Mouse (Mus musculus): ENCODE data around the gene Thumpd3. TPM values are rescaled to one million over a fixed set of nuclear protein-coding genes. Genes with fewer than 3 reads are reported as not detected.

Gene Thumpd3
- total and polyA plus RNA-seq, 3 experiments, result 74.8 to 158 (median 89.1) TPM

DNA sequence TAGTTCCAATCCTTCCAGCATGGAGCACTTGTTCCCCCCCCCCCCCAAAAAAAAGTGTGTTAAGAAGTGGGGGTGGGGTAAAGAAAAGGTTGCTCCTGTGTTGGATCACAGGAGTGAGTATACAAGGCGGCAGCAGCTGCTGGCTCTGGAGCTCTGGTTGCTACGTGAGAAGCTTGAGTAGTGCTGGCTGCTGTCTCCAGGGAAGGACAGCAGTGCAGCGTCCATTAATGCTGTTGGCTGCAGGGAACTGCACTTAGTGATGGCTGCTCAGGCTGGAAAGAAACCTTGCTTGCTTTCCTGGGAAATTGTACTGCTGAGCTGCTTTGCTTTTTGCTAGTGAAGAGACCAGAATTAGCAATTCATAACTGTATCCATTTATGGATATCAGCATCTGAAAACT is 33.5 kb downstream of the Thumpd3 start:
- H3K9ac ChIP-seq (ENCODE audit: control insufficient read depth, low read depth, low read length, poor library complexity, severe bottlenecking), result peak overlapping the region; percentile 97
- TF ChIP-seq TCF12 (IDR thresholded peaks at IDR 0.05; ENCODE audit: low read depth, low read length), result no peak
- peak; percentile 37; the same call in 1 of the 2 replicates for TF ChIP-seq MXI1 (IDR thresholded peaks at IDR 0.05; ENCODE audit: low read depth, low read length)
- peaks cover 5 to 38% of the 10 kb centered on the region in 2 experiments for H3K36me3 ChIP-seq (ENCODE audit: control insufficient read depth in 1 of 2, insufficient read depth in 2 of 2, low read length in 2 of 2)
- H3K79me2 ChIP-seq (ENCODE audit: control insufficient read depth, insufficient read depth, low read length, poor library complexity), result peaks cover 75% of the 10 kb centered on the region
- H3K4me3 ChIP-seq (ENCODE audit: control insufficient read depth in 1 of 2, insufficient read depth in 1 of 2, low read depth in 2 of 2, low read length in 2 of 2), result peak overlapping the region; percentile 71 to 93
- no peaks in the 10 kb centered on the region for H3K9me3 ChIP-seq (replicated peaks; ENCODE audit: insufficient read depth, low read length)
- H3K4me1 ChIP-seq (ENCODE audit: control insufficient read depth in 1 of 2, insufficient read depth in 2 of 2, low read length in 2 of 2), result peaks cover 6 to 23% of the 10 kb centered on the region in 2 experiments; a peak in 3 of 4 replicates
- H3K27me3 ChIP-seq (ENCODE audit: control insufficient read depth in 1 of 2, insufficient read depth in 2 of 2, low read length in 2 of 2), result no peaks in the 10 kb centered on the region
- peak overlapping the region; percentile 41 for H3K27ac ChIP-seq (ENCODE audit: control insufficient read depth, low read depth, low read length)
- peak; percentile 67 for DNase-seq (ENCODE audit: low read depth, low spot score)

DNA sequence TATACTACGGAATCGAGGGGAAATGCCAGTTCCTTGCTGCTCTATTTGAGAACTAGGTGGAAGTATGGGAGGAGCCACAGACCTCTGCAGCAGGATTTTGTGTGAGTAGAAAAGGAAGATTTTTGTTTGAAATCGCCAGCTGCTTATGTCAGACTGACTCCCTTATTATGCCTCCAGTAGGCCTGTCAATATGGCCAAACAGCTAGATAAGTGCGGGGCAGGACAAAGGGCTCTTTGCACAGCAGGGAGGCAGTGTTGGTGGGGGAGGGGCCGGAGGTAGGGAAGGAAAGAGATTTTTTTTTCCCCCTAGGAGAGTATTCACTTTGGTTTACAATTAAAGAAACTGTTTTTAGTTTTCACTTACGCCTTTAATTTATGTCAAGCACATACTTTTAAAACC is 36.2 kb downstream of the Thumpd3 start:
- Histone ChIP-seq H3K27me3 (ENCODE audit: control insufficient read depth in 1 of 2, insufficient read depth in 2 of 2, low read length in 2 of 2) (no peaks in the 10 kb centered on the region), H3K36me3 (ENCODE audit: control insufficient read depth in 1 of 2, insufficient read depth in 2 of 2, low read length in 2 of 2) (peaks cover 20 to 43% of the 10 kb centered on the region in 2 experiments), H3K27ac (ENCODE audit: control insufficient read depth, low read depth, low read length) (no peak overlapping the region), H3K9me3 (replicated peaks; ENCODE audit: insufficient read depth, low read length) (no peaks in the 10 kb centered on the region), H3K79me2 (ENCODE audit: control insufficient read depth, insufficient read depth, low read length, poor library complexity) (peaks cover 68% of the 10 kb centered on the region), H3K4me1 (ENCODE audit: control insufficient read depth in 1 of 2, insufficient read depth in 2 of 2, low read length in 2 of 2) (peaks cover 6 to 23% of the 10 kb centered on the region in 2 experiments; a peak in 3 of 4 replicates), H3K4me3 (ENCODE audit: control insufficient read depth in 1 of 2, insufficient read depth in 1 of 2, low read depth in 2 of 2, low read length in 2 of 2) (no peak overlapping the region), H3K9ac (ENCODE audit: control insufficient read depth, low read depth, low read length, poor library complexity, severe bottlenecking) (no peak overlapping the region)
- no peak for TF ChIP-seq MXI1 (IDR thresholded peaks at IDR 0.05; ENCODE audit: low read depth, low read length)
- TF ChIP-seq POLR2AphosphoS2 (IDR thresholded peaks at IDR 0.05; ENCODE audit: low read length), result no peak
- TF ChIP-seq ZNF384 (IDR thresholded peaks at IDR 0.05; ENCODE audit: low read depth, low read length), result 0 out of 2 replicates have a peak, but pooled peaks have one; percentile 25
- TF ChIP-seq BHLHE40 (IDR thresholded peaks at IDR 0.05; ENCODE audit: borderline replicate concordance, low read depth, low read length), result no peak
- DNase-seq (ENCODE audit: low read depth, low spot score), result no peak

DNA sequence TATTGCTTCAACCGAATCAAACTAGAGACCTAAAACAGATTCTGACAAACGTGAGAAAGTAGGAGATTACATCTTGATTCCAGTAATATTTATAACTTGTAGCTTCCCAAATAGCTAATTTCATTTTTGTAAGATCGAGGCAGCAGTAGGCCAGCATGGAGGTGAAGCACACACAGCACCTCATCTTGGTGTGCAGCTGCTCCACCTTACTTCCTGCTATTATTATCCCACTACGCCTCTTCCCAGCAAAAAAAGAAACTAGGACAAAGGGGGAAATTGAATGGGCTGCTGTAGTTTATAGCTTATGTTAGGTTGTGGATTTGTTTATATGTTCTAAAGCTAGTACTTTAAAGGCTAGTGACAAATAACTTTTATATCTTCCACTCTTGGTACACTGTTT is 38.6 kb downstream of the Thumpd3 start:
- Histone ChIP-seq H3K79me2 (ENCODE audit: control insufficient read depth, insufficient read depth, low read length, poor library complexity) (peaks cover 60% of the 10 kb centered on the region), H3K36me3 (ENCODE audit: control insufficient read depth in 1 of 2, insufficient read depth in 2 of 2, low read length in 2 of 2) (peaks cover 25 to 43% of the 10 kb centered on the region in 2 experiments), H3K4me1 (ENCODE audit: control insufficient read depth in 1 of 2, insufficient read depth in 2 of 2, low read length in 2 of 2) (peaks cover 6 to 23% of the 10 kb centered on the region in 2 experiments; a peak in 3 of 4 replicates), H3K9ac (ENCODE audit: control insufficient read depth, low read depth, low read length, poor library complexity, severe bottlenecking) (no peak overlapping the region), H3K9me3 (replicated peaks; ENCODE audit: insufficient read depth, low read length) (no peaks in the 10 kb centered on the region), H3K27me3 (ENCODE audit: control insufficient read depth in 1 of 2, insufficient read depth in 2 of 2, low read length in 2 of 2) (no peaks in the 10 kb centered on the region), H3K27ac (ENCODE audit: control insufficient read depth, low read depth, low read length) (no peak overlapping the region; the same call in 1 of the 2 replicates), H3K4me3 (ENCODE audit: control insufficient read depth in 1 of 2, insufficient read depth in 1 of 2, low read depth in 2 of 2, low read length in 2 of 2) (no peak overlapping the region)
- no peak for DNase-seq (ENCODE audit: low read depth, low spot score)
- TF ChIP-seq ETS1 (IDR thresholded peaks at IDR 0.05; ENCODE audit: low read depth, low read length), result no peak
- no peak for TF ChIP-seq CHD2 (IDR thresholded peaks at IDR 0.05; ENCODE audit: low read length)
- no peak for TF ChIP-seq E2F4 (IDR thresholded peaks at IDR 0.05; ENCODE audit: borderline replicate concordance, low read depth, low read length)
- TF ChIP-seq SMC3 (IDR thresholded peaks at IDR 0.05; ENCODE audit: low read depth, low read length), result no peak
- no peak for TF ChIP-seq POLR2AphosphoS5 (IDR thresholded peaks at IDR 0.05; ENCODE audit: borderline replicate concordance, low read depth, low read length)
- TF ChIP-seq NRF1 (IDR thresholded peaks at IDR 0.05; ENCODE audit: insufficient read depth, low read depth, low read length, poor library complexity, severe bottlenecking), result no peak
